Mouse (Mus musculus): Measurements from ENCODE around the gene Aldh3a1. TPM values are rescaled to one million over a fixed set of nuclear protein-coding genes. Genes with fewer than 3 reads are reported as not detected.
A peak's percentile ranks its signal among the peaks of the same experiment; 100 is the strongest.
"Not testable (repeated sequence)": the region's sequence is repeated elsewhere in the genome, so short reads cannot be mapped to it uniquely, and the experiment has no call there.

Gene Aldh3a1
- polyA plus RNA-seq, 1 experiment = 1.6 TPM

DNA sequence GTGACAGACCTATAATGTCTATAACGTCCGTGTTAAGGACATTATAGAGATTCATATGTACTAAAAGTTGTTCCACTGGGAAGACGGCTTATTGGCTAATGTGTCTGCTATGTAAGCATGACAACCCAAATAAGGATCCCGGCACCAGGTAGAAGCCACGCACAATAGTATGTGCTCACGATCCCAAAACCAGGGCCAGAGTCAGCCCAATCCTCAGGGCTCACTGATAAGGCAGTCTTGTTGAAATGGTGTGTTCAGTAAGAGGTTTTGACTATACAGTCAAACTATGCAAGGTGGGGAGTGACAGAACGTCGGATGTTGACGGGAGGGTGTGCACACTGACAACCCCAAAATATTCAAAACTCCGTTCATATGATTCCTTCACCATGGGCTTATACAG lies 42.5 kb upstream of the Aldh3a1 start:
- H3K36me3 ChIP-seq (ENCODE audit: control insufficient read depth, insufficient read depth, low read length) = no peaks in the 10 kb centered on the region; the same call in 1 of the 2 replicates
- H3K4me1 ChIP-seq (ENCODE audit: control insufficient read depth, insufficient read depth, low read length) = no peaks in the 10 kb centered on the region
- no peak overlapping the region for H3K4me3 ChIP-seq (ENCODE audit: control insufficient read depth, low read depth, low read length)
- H3K27me3 ChIP-seq (ENCODE audit: control insufficient read depth, insufficient read depth, low read length) = no peaks in the 10 kb centered on the region
- H3K27ac ChIP-seq (ENCODE audit: control insufficient read depth, insufficient read depth, low read depth, low read length) = no peak overlapping the region
- TF ChIP-seq POLR2A (IDR thresholded peaks at IDR 0.05; ENCODE audit: control insufficient read depth, low read depth, low read length) (no peak), CTCF (IDR thresholded peaks at IDR 0.05; ENCODE audit: control insufficient read depth, insufficient read depth, insufficient replicate concordance, low read depth, low read length) (no peak)

DNA sequence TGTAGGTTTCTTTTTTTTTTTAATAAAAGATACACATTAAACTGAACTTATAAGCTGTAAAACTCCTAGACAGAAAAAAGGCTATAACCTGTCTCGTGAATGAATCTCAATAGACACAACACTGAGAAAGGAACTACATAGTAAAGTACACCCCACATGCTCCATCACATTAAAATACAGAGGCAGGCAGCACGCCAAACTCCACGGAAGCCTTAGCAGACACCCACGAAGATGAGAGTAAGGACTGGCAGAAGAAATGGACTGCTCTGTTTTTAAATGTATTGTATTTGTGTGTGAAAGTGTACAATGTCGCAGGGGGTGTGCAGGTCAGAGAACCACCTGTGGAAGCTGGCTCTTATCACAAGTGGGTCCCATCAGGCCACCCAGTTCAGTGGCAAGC lies 37.2 kb upstream of the Aldh3a1 start:
- Histone ChIP-seq H3K36me3 (ENCODE audit: control insufficient read depth, insufficient read depth, low read length) (no peaks in the 10 kb centered on the region; the same call in 1 of the 2 replicates), H3K27me3 (ENCODE audit: control insufficient read depth, insufficient read depth, low read length) (no peaks in the 10 kb centered on the region), H3K27ac (ENCODE audit: control insufficient read depth, insufficient read depth, low read depth, low read length) (no peak overlapping the region), H3K4me3 (ENCODE audit: control insufficient read depth, low read depth, low read length) (no peak overlapping the region), H3K4me1 (ENCODE audit: control insufficient read depth, insufficient read depth, low read length) (peaks cover 7% of the 10 kb centered on the region)
- TF ChIP-seq CTCF (IDR thresholded peaks at IDR 0.05; ENCODE audit: control insufficient read depth, insufficient read depth, insufficient replicate concordance, low read depth, low read length) (no peak), POLR2A (IDR thresholded peaks at IDR 0.05; ENCODE audit: control insufficient read depth, low read depth, low read length) (no peak)

DNA sequence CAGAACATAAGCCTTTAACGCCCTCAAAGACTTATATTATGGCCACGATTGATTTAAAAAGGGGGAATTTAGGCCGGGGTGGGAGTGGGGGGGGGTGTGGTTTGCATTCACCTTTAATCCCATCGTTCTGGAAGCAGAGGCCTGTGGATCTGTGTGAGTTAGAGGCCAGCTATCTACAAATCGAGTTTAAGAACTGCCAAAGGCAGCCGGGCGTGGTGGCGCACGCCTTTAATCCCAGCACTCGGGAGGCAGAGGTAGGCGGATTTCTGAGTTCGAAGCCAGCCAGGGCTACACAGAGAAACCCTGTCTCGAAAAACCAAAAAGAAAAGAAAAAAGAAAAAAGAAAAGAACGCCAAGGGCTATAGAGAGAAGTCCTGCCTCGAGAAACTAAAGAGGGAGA lies 33.9 kb upstream of the Aldh3a1 start:
- H3K27ac ChIP-seq (ENCODE audit: control insufficient read depth, insufficient read depth, low read depth, low read length); H3K4me1 ChIP-seq (ENCODE audit: control insufficient read depth, insufficient read depth, low read length); H3K36me3 ChIP-seq (ENCODE audit: control insufficient read depth, insufficient read depth, low read length); H3K27me3 ChIP-seq (ENCODE audit: control insufficient read depth, insufficient read depth, low read length); H3K4me3 ChIP-seq (ENCODE audit: control insufficient read depth, low read depth, low read length): not testable (repeated sequence)

DNA sequence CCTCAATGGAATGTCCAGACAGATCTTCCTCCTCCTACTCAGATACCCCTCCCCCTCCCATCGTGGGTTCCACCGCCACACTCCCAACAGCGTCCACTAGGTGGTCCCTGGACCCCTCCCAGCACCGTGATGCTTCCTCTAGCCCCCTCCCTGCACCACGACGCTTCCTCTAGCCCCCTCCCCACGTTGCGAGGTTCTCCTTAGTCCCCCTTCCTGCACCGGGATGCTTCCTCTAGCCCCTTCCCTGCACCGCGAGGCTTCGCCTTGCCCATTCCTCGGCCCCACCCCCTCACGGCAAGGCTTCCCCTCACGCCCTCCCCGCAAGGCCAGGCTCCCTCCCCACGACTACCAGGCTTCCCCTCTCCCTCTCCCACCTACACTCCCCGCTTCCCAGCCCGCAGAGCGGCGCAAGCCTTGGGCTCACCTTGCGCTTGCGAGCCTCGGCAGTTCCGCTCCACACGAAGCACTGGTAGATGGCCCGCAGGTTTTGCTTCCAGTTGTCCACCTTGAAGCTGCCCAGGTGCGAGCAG lies 33.0 kb upstream of the Aldh3a1 start:
- Histone ChIP-seq H3K27ac (ENCODE audit: control insufficient read depth, insufficient read depth, low read depth, low read length) (peak overlapping the region; percentile 89), H3K27me3 (ENCODE audit: control insufficient read depth, insufficient read depth, low read length) (no peaks in the 10 kb centered on the region), H3K4me3 (ENCODE audit: control insufficient read depth, low read depth, low read length) (peak overlapping the region; percentile 94), H3K4me1 (ENCODE audit: control insufficient read depth, insufficient read depth, low read length) (peaks cover 7% of the 10 kb centered on the region), H3K36me3 (ENCODE audit: control insufficient read depth, insufficient read depth, low read length) (no peaks in the 10 kb centered on the region)
- TF ChIP-seq POLR2A (IDR thresholded peaks at IDR 0.05; ENCODE audit: control insufficient read depth, low read depth, low read length) (no peak; the same call in 1 of the 2 replicates), CTCF (IDR thresholded peaks at IDR 0.05; ENCODE audit: control insufficient read depth, insufficient read depth, insufficient replicate concordance, low read depth, low read length) (peak; percentile 55; the same call in 1 of the 2 replicates)

DNA sequence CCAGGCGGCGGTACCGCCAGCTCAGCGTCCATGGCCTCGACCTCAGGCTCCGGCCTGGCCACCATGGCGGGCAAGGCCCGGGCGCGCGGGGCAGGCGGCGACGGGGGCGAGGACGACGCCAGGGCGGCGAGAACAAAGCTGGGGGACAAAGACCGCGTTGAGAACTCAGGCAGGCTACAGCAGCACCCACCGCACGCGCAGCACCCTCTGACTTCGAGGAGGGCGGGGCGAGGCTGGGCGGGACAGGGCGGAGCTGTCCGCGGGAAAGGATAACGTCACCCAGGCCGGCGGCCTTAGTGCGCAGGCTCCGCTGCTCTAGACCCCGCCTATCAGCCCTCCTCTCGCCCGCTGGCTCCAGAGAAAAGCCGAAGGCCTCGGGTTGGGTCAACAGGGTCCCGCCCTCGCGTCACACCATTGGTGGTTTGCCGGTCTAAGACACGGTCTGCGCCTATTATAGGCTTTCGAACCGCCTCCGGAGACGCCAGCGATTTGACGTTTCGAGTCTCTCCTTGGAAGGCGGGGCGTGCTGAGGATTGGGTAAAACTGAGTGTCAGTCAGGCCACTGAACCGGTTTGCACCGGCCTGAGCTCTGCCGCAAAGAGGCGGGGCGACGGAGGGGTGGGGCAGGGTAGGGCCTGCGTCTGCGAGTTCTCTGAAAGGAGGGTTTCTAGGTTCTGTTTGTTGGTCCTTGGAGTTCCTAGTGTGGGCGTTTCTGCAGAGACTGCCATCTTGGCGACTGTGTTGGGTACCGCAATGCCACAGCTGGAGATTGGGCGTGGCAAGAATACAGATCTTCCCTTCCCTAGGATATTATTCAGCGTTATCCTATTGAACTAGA lies 32.3 kb upstream of the Aldh3a1 start, which contains the start of gene Usp22:
Gene Usp22, minus strand, starts transcription at position 235 of the 838 bp plus-strand sequence.
- H3K4me3 ChIP-seq (ENCODE audit: control insufficient read depth, low read depth, low read length) = peak within 1 kb of the TSS; percentile 94
- 0 out of 2 replicates have a peak, but pooled peaks have one; percentile 1 for TF ChIP-seq CTCF (IDR thresholded peaks at IDR 0.05; ENCODE audit: control insufficient read depth, insufficient read depth, insufficient replicate concordance, low read depth, low read length)
- TF ChIP-seq POLR2A (IDR thresholded peaks at IDR 0.05; ENCODE audit: control insufficient read depth, low read depth, low read length) = peak; percentile 88
- H3K27me3 ChIP-seq (ENCODE audit: control insufficient read depth, insufficient read depth, low read length) = no peaks in the 10 kb centered on the region
- no peaks in the 10 kb centered on the region for H3K36me3 ChIP-seq (ENCODE audit: control insufficient read depth, insufficient read depth, low read length)
- H3K4me1 ChIP-seq (ENCODE audit: control insufficient read depth, insufficient read depth, low read length) = peaks cover 7% of the 10 kb centered on the region
- peak within 1 kb of the TSS; percentile 89 for H3K27ac ChIP-seq (ENCODE audit: control insufficient read depth, insufficient read depth, low read depth, low read length)

DNA sequence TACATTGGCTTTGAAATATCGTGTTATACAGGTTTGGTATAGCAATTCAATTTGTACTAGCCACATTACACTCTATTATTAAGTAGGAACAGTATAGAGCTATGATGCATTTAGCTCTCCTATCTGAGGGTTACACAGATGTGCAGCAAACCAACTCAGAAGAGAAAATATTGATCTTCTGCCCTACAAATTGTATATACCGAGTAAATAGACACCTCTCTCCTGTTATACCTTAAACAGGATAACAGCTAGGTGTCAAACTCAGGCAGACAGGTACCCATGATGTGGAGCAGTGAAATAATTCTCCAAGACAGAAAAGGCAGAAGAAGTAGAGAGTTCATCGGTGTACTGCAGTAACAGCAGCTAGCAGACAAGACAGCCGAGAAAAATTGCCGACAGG lies 31.6 kb upstream of the Aldh3a1 start:
- Histone ChIP-seq H3K4me1 (ENCODE audit: control insufficient read depth, insufficient read depth, low read length) (peaks cover 7% of the 10 kb centered on the region), H3K27ac (ENCODE audit: control insufficient read depth, insufficient read depth, low read depth, low read length) (no peak overlapping the region), H3K4me3 (ENCODE audit: control insufficient read depth, low read depth, low read length) (no peak overlapping the region), H3K27me3 (ENCODE audit: control insufficient read depth, insufficient read depth, low read length) (no peaks in the 10 kb centered on the region), H3K36me3 (ENCODE audit: control insufficient read depth, insufficient read depth, low read length) (no peaks in the 10 kb centered on the region)
- TF ChIP-seq CTCF (IDR thresholded peaks at IDR 0.05; ENCODE audit: control insufficient read depth, insufficient read depth, insufficient replicate concordance, low read depth, low read length) = no peak
- TF ChIP-seq POLR2A (IDR thresholded peaks at IDR 0.05; ENCODE audit: control insufficient read depth, low read depth, low read length) = no peak

DNA sequence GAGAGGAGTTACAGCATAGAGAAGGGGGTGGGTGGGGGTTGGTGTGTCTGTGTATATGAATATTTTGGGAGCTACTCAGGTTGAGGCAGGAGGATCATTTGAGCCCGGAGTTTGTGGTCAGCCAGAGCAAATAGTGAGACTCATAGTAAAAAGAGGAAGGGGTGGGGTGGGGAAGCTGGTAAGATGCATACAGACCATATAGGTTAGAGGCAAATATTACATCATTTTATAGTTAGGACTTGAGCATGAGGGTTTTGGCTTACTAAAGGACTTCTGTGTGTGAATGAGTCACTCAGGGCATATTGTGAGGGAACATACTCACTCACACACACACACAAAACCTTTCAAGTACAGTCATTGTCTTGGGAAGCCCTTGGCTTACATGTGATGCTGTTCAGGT lies 31.0 kb upstream of the Aldh3a1 start:
- Histone ChIP-seq H3K4me3 (ENCODE audit: control insufficient read depth, low read depth, low read length) (no peak overlapping the region), H3K27me3 (ENCODE audit: control insufficient read depth, insufficient read depth, low read length) (no peaks in the 10 kb centered on the region), H3K36me3 (ENCODE audit: control insufficient read depth, insufficient read depth, low read length) (no peaks in the 10 kb centered on the region), H3K4me1 (ENCODE audit: control insufficient read depth, insufficient read depth, low read length) (peaks cover 7% of the 10 kb centered on the region), H3K27ac (ENCODE audit: control insufficient read depth, insufficient read depth, low read depth, low read length) (no peak overlapping the region)
- TF ChIP-seq CTCF (IDR thresholded peaks at IDR 0.05; ENCODE audit: control insufficient read depth, insufficient read depth, insufficient replicate concordance, low read depth, low read length) (no peak), POLR2A (IDR thresholded peaks at IDR 0.05; ENCODE audit: control insufficient read depth, low read depth, low read length) (no peak)

Data from testis, adult 2 months (tissue).